Mouse (Mus musculus): ENCODE measurements around the gene Usp13.

DNA sequence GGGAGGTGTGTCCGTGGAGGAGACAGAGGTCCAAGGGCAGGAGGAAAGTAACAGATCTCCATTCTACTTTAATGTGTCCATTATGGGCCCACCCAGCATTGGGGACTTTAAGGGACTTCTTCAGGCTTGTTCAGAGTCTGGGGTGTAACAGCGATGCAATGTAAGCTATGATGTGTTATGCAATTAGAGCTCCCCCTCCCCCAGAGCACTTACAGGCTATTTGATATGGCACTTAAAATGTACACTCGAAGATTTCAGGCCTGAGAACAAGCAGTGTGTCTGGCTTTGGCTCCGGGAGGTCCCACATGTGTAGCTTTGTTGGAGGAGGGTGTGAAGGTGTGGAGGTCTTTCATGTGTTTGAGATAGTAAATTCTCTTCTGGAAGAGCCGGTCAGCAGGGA is 7.6 kb downstream of the Usp13 start:
- TF ChIP-seq TAL1 (IDR thresholded peaks at IDR 0.05; ENCODE audit: low read length) (no peak), GATA1 (IDR thresholded peaks at IDR 0.05; ENCODE audit: low read length) (no peak)

Data from erythroblast, embryonic 14.5 days (primary cell).